Mouse (Mus musculus) C2C12 (cell line): ENCODE data around the gene Zfp827.

Experiments
- CEBPB ChIP-seq: IDR thresholded peaks from one replicate; pipeline ENCODE4 v1.6.1; 2011; ENCODE audit warnings: low read depth, mild to moderate bottlenecking, control low read depth, moderate library complexity
- CTCF ChIP-seq: IDR thresholded peaks from one replicate; pipeline ENCODE4 v1.5.1; 2011; ENCODE audit not compliant: control insufficient read depth, insufficient read depth, insufficient read length
- MAX ChIP-seq: IDR thresholded peaks from one replicate; pipeline ENCODE4 v1.6.1; 2011; ENCODE audit warnings: mild to moderate bottlenecking, control low read depth
- USF1 ChIP-seq: IDR thresholded peaks from one replicate; pipeline ENCODE4 v1.6.1; 2011; ENCODE audit warnings: low read depth, mild to moderate bottlenecking, control low read depth, moderate library complexity

DNA sequence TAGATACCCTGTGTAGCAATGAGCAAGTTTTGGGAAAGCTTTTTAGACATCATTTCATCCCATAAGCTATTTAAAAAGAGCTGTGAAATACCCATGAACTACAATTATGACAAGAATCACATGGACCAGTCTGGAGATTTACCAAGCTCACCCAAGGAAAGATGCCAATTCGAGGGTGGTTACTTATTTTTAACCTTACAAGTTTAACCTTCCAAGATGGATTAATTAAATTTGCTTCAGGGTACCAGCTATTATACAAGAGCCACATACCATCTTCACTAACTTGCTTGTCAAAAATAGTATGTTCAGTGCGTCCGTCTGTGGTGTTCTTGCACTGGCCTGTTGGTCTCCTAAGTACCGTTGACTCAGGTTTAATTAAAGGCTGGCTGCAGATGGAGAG is 123.4 kb downstream of the Zfp827 start:
- TF ChIP-seq CEBPB (no peak), CTCF (no peak), USF1 (no peak), MAX (no peak)
